Mouse (Mus musculus): ENCODE data around the gene Retn. TPM values are rescaled to one million over a fixed set of nuclear protein-coding genes. Genes with fewer than 3 reads are reported as not detected.

The Retn gene
- under 1 TPM; 0.61 to 0.75 TPM for total RNA-seq (2021)
- long read RNA-seq, experiment 1 = 0 reads
- long read RNA-seq, experiment 2 = 0 reads

GRCm38 (mm10) chr8:3655526-3655925, at the start of gene Retn:
Gene Retn (plus strand): TSS chr8:3655770.
- DNase-seq = no peak

- DNase-seq = no peak
Observed at GRCm38 (mm10) chr8:3606593-3606992, 49.0 kb upstream of the Retn start.

DNA sequence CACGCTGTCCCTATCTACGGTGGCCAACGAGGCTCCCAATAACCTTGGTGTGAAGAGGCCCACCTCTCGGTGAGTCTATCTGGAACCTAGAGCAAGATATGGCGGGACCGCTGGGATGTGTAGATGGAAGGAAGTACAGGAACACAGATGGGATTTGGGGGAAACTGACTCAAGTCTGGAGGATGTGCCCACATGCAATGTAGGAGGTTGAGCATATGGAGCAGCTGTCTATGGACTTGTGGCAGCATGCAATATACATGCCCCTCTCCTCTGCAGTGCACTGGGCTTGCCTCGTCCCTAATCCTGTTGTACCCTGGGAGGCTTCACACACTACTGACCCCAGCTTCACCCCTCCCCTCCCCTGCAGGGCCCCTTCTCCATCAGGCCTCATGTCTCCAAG, 47.7 kb upstream of the Retn start:
- DNase-seq = no peak

DNA sequence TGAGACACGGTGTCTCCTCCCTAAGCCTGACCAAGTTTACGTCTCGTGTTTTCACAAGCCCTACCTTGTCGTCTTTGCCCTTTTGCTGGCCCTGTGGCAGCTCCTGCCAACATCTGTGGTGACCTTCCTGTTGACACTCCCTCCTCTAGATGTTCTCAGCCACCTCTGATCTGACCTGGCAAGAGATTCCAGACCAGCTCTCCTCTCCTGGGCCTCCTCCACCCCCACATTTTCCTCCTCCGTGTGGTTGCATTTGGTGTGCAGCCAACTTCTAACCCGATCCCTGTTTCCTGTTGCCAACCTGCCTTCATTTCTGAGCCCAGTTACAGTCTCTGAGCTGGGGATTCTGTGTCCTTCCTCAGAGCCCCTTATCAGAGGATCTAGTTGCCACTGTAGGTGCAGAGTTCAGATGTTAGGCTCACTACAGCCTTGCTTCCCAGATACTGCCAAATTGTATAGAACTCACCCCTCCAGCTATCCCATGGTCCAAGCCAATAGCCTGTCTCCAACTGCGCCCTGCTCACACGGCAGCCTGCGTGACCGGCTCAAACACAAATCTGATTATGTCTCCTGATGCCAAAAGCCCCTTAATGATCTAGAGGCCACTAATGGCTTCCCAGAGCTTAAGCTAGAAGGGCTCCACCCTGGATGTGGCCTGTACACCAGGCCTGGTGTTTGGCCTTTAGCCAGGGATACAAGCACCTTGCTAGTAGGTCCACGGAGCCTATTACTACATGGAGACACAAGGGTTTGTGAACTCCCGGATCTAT, 46.3 kb upstream of the Retn start:
- DNase-seq = no peak

DNA sequence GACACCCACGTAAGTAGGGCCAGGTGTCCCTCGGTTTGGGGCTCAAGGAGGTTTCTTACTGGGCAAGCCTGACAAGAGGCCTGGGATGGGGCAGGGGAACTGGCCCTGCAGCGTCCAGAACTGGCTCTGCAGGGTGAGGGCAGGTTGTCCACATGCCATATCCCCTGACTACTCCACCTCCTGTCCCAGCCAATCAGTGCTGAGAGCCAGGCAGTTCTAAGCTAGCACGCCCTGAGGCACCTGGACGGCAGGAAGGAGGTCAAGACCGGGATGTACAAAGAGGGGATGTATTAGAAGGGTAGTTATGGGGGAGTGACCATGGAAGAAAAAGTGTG, 45.8 kb upstream of the Retn start:
- DNase-seq = no peak

DNA sequence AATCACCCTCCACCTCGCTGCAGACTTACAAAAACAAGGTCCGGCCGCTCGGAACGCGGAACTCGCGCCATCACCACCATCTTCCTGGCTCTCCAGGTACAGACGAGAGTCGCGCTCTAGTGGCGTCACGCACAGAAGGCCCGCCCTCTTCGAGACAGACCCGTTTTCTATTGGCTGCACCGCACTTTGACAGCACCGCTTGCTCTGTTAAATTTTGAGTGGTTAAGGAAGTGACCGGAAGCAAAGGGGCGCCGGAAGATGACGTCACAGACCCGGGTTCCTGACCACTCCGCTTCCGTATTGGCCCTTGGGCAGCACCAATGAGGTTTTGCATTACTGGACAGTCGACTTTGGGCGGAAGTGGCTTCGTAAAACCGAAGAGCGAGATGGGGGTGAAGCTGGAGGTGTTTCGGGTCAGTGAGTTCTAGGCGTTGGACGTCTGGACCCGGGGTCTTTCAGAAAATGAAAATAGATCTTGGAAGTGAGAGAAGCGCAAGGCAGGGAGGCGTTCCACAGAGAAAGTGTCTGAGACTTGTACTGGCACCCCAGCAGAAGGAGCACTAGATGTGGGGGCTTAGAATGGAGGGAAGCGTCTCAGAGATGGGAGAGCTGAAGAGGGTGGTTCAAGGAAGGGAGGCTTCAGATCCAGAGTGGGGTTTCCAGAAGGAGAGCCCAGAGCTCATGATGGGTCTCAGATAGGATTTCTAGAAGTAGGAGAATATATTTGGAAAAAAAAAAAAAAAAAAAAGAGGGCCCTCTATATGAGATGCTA, 34.2 kb upstream of the Retn start, which contains the start of the genes Xab2 and Pet100:
TSS of gene Xab2 (minus strand) at position 118 of the 772 bp plus-strand sequence.
TSS of gene Pet100 (plus strand) at position 350 of the 772 bp plus-strand sequence.
- peak; percentile 96 for DNase-seq

DNA sequence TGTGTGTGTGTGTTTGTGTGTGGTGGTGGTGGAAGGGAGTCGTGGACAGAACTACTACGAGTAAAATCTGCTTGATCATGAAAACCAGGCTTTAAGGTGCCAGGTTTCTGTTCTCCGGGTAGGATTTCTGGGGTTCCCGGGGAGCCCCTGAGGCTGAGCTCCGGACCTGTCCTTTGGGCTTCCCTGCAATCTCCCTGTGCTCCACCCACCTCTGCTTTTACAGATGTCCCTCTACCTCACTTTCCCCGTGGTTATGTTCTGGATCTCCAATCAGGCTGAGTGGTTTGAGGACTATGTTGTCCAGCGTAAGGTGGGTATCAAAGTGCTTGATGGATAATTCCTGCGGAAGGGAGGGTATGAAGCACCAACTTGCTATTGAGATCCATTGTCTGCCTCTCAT, 33.5 kb upstream of the Retn start:
- no peak for DNase-seq

DNA sequence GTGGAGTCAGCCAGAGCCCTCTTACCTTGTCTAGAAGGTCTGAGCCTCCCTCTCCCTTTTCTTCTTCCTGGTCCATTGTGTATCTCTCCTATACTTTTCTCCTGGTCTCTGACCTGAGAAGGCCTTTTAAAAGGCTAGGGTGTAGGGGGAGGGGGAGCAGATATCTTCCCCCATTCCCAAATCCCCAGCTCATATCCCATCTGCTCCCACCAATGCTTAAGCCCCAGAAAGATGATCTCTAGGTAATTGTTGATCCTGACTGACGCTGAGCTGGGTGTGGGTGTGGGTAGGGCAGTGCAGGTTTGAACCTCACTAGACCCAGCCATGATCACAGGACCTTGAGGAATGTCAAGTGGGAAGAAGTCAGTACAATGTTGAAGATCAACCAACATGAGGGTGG, 30.1 kb upstream of the Retn start, which contains the start of gene Pcp2:
TSS of gene Pcp2 (minus strand) at position 101 of the 400 bp plus-strand sequence.
- no peak for DNase-seq

DNA sequence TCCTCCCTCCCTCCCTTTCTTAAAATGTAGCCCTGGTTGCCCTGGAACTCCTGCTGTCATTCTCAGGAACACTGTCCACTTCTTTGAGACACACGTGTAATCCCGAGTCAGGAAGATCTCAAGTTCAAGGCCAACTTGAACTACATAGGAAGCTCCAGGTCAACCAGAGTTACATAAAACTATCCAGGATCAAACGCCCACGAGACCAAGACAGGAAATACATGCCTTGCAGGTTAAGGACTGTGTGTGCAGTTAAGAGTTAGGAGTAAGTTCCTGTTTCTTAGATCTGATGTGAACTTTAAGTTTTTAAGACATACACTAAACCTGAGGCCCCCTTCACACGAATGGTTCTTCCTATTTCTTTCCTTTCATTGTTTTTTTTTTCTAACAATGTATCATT, 28.6 kb upstream of the Retn start:
- no peak for DNase-seq

DNA sequence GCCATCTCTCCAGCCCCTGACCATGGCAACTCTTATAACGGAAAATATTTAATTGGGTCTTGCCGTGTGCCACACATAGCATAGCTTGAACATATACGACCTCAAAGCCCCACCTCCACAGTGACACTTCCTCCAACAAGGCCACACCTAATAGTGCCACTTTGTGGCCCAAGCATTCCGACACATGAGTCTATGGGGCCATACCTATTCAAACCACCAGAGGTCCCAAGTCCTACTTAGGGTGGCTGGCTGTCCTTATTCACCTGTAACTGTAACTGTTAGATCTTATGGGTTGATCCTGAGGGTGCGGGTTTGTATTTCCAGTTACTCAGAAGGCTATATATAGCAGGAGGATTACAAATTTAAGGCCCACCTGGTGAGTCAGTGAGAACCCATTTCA, 27.6 kb upstream of the Retn start:
- DNase-seq = no peak

DNA sequence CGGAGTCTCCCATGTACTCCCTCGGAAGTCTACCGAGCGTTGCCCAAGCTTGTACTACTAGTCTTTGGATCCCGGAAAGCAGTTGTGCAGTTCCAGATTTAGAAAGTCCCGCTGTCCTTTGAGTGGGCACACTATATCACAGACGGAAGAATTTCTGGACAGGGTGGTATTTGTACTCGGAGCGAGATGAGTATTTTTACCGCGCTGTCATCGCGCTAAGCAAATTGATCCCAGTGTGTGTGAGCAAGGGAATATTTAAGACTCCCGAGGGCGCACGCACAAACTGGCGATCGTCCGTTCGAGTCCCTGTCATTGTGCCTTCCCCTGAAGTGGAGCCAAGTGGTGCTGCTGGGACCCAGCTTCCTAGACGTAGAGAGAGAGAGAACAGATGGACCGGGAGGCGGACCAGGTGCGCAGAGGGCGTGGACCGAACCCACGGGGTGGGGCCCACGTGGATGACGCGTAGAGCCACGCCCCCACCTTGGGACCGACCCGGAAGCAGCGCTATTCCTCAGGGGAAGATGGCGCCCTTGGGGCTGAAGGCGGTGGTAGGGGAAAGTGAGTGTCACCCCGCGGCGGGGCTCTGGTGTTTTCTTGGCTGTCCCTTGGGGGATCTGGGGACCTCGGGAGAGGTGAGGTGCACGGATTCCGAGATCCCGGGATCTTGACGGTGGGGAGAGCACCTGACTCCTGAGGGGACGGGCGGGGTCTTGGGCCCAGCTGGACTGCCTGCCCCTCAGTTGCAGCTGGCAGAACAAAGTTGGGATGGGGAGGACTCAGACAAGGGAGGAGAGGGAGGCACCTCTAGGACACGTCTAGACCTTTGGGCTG, 24.7 kb upstream of the Retn start, which contains the start of gene Stxbp2:
TSS of gene Stxbp2 (plus strand) at position 309 of the 831 bp plus-strand sequence.
- DNase-seq = no peak

GRCm38 (mm10) chr8:3631478-3631875, 24.1 kb upstream of the Retn start:
- no peak for DNase-seq

GRCm38 (mm10) chr8:3645804-3646203, 9.8 kb upstream of the Retn start:
- DNase-seq = no peak

DNA sequence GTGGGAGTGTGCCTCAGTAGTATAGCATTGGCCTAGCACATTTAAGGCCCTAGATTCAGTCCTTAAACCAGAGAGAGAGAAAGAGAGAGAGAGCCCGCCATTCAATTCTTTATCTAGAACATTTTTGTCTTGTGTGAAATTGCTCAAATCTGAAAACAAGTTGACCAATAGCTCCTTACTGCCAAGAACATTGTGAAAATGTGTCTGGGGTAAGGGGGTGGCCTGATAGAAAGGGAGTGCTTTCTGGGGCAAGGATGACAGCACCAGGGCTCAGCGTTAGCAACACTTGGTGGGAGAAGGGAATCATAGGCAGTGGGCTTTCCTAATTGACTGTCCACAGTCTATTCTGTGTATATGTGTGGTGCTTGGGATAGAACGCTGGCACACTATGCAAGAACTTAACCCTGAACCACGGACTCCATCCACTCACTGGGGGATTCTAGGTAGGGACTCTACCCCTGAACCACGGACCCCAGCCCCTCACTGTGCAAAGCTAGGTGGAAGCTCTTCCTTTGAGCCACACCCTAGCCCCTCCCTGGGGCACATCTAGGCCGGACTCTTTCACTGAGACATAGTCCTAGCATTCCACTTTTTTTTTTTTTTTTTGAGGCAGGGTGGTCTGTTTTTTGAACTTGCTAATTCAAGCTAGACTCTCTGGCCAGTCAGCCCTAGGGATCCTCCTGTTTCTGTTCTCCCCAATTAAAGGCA, 8.6 kb upstream of the Retn start:
- DNase-seq = no peak

- no peak for DNase-seq
Observed at GRCm38 (mm10) chr8:3647561-3647960, 8.0 kb upstream of the Retn start.

GRCm38 (mm10) chr8:3648268-3648667, 7.3 kb upstream of the Retn start:
- DNase-seq = no peak

DNA sequence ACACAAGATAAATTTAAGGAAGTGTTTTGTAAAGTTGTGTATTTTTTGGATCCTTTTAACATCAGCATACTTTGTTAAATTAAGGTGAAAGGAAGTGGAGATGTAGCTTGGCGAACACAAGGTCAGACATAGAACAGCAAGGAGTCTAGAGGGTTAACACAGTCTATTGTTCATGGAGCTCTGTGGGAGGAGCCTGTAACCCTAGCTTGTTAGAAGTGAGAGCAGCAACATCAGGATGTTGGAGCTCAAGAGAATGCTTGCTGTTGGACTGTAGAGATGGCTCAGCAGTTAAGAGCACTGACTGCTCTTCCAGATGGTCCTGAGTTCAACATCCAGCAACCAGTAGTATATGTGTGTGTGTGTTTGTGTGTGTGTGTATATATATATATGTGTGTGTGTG, 6.6 kb upstream of the Retn start:
- DNase-seq = no peak

DNA sequence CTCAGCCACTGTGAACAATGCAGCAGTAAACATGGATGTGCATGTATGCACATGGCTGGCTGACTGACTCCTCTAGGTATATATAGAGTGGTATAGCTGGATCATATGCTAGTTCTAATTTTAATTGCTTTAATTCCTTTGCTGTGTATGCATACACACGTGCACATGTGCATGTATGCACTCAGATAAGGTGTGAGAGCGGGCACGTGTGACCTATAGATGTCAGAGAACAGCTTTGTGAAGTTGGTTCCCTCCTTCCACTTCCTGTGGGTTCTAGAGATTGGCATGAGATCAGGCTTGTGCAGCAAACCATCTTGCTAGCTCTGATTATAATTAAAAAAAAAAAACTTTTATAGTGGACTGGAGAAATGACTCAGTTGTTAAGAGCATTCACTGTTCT, 2.7 kb upstream of the Retn start:
- no peak for DNase-seq

GRCm38 (mm10) chr8:3654726-3655508, 653 bp upstream of the Retn start:
- no peak for DNase-seq

DNA sequence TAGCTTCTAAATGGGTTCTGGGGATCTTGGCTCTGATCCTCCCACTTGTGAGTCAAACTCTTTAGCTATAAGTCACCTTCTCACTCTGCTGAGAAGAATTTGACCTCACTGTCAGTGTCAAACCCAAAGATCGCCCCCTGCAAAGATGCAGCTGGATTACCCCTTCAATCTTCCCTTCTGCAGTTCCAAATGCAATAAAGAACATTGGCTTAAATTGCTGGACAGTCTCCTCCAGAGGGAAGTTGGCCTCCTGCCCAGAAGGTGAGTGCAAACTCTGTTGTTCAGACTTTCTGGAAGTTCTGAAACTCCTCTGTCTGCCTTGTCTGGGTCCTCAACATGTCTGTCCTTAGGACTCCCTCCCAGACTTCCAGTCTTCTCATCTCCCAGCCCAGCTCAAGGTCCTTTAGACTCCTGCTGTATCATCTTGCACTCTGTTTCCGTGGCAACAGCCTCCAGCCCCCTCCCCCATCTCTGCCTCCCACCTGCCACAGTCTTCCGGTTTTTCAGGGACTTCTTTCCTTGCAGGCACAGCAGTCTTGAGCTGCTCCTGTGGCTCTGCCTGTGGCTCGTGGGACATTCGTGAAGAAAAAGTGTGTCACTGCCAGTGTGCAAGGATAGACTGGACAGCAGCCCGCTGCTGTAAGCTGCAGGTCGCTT, 1.3 kb downstream of the Retn start:
- no peak for DNase-seq

Data from gastrocnemius, postnatal 10 days (tissue).